ENCODE assay signal across 12 mouse cellular contexts in the genomic region with DNA sequence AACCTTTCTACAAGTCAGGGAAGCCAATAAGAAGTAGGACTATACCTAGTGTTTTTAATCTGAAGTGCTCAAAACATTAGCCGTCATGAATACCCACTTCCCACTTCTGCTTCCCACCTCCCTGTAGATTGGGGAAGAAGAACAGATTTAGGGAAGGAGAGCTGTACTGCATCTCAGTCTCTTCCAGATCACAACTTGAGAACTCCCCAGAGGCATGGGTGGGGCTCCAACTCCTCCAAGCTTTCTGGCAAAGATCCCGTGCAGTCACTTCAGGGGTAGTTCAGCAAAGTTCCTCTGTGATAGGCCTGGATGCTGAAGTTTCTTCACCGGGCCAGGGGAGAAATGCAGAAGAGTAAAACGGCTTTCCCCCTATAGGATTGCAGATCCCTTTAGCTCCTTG.
DNase-seq lines count a peak whose midpoint lies in the region; ATAC-seq lines count a peak whose summit lies in the region.
"Had no signal": no experiment of that assay in that cellular context is flagged by ENCODE, and none has a peak within 500 bp of the region (broad histone marks: within the 10 kb centered on the region; RNA-seq: fewer than 3 reads in every experiment).

No protein-coding gene starts in this region.

- peaks cover 2% of the 10 kb centered on the region; the same call in 1 of the 2 replicates for H3K4me1 ChIP-seq in intestine, embryonic 15.5 days (replicated peaks)

- peak; percentile 49 for DNase-seq in urinary bladder, postnatal 25 days (ENCODE audit: low spot score)
- DNase-seq in urinary bladder, postnatal 10 days (ENCODE audit: low spot score), result no peak
- peak; percentile 52 to 75 for DNase-seq in gastrocnemius, postnatal 4 days (ENCODE audit: low spot score in 2 of 2)
- peak; percentile 85 for DNase-seq in lung, postnatal 10 days
- no peak for DNase-seq in cerebellum, adult 11 months
- DNase-seq: right cerebral cortex, postnatal 14 days had no signal

- no peaks in the 10 kb centered on the region for H3K27me3 ChIP-seq in intestine, embryonic 15.5 days (replicated peaks)

- H3K9me3 ChIP-seq in intestine, embryonic 15.5 days, result no peaks in the 10 kb centered on the region
- H3K9me3 ChIP-seq: G1E had no signal

- WGBS in intestine, embryonic 15.5 days, result 65% methylated on average over 4 of the region's 4 CpGs

- no peak overlapping the region for H3K9ac ChIP-seq in intestine, embryonic 15.5 days
- H3K9ac ChIP-seq: liver, embryonic 14.5 days had no signal

- H3K4me3 ChIP-seq in intestine, embryonic 15.5 days (replicated peaks), result no peak overlapping the region
- H3K4me3 ChIP-seq: erythroblast, embryonic 14.5 days had no signal

- H3K36me3 ChIP-seq in intestine, embryonic 15.5 days, result no peaks in the 10 kb centered on the region
- H3K36me3 ChIP-seq: G1E had no signal

- no peak for ATAC-seq in activated CD4-positive, CD25-positive, alpha-beta regulatory T cell, adult 4 months
- ATAC-seq in intestine, embryonic 15.5 days, result no peak
- ATAC-seq: intestine, postnatal 0 days had no signal

- H3K4me2 ChIP-seq in intestine, embryonic 15.5 days (replicated peaks), result no peak overlapping the region

- H3K27ac ChIP-seq in intestine, embryonic 15.5 days, result no peak overlapping the region
- H3K27ac ChIP-seq: liver, embryonic 14.5 days had no signal

Comparison
In these comparisons a context has a peak if more than half of its experiments do, and no peak if none do; other contexts are left out.
1. DNase-seq: peak in urinary bladder, postnatal 25 days (single experiment), gastrocnemius, postnatal 4 days (2 of 2) and lung, postnatal 10 days (single experiment); none in urinary bladder, postnatal 10 days (single experiment) and cerebellum, adult 11 months (single experiment).